Mouse (Mus musculus): ENCODE results near the gene Foxn3. TPM values are rescaled to one million over a fixed set of nuclear protein-coding genes. Genes with fewer than 3 reads are reported as not detected.

Gene Foxn3
- polyA plus RNA-seq, 1 experiment: 61.0 TPM

- H3K27me3 ChIP-seq (ENCODE audit: control insufficient read depth, insufficient read depth, low read length, poor library complexity, severe bottlenecking): no peaks in the 10 kb centered on the region
- peaks cover 4% of the 10 kb centered on the region for H3K4me1 ChIP-seq (ENCODE audit: control insufficient read depth, insufficient read depth, low read length)
- H3K36me3 ChIP-seq (ENCODE audit: control insufficient read depth, insufficient read depth, low read length, poor library complexity, severe bottlenecking): no peaks in the 10 kb centered on the region
- H3K4me3 ChIP-seq (ENCODE audit: low read depth, low read length): no peak overlapping the region
- TF ChIP-seq POLR2A (IDR thresholded peaks at IDR 0.05; ENCODE audit: insufficient read depth, low read length): no peak
- TF ChIP-seq CTCF (IDR thresholded peaks at IDR 0.05; ENCODE audit: low read depth, low read length): no peak
- no peak for TF ChIP-seq EP300 (IDR thresholded peaks at IDR 0.05; ENCODE audit: insufficient read depth, low read depth, low read length)
- H3K9ac ChIP-seq (ENCODE audit: low read depth, poor library complexity, severe bottlenecking): no peak overlapping the region
- no peaks in the 10 kb centered on the region for H3K9me3 ChIP-seq (replicated peaks; ENCODE audit: control insufficient read depth, insufficient read depth, low read length, poor library complexity, severe bottlenecking)
- no peak overlapping the region for H3K27ac ChIP-seq (ENCODE audit: insufficient read depth, low read length)
Observed at GRCm38 (mm10) chr12:99415538-99415937, 147.8 kb downstream of the Foxn3 start.

- peak overlapping the region; percentile 99 for H3K27ac ChIP-seq (ENCODE audit: insufficient read depth, low read length)
- H3K9ac ChIP-seq (ENCODE audit: low read depth, poor library complexity, severe bottlenecking): peak overlapping the region; percentile 35
- H3K36me3 ChIP-seq (ENCODE audit: control insufficient read depth, insufficient read depth, low read length, poor library complexity, severe bottlenecking): no peaks in the 10 kb centered on the region
- H3K4me3 ChIP-seq (ENCODE audit: low read depth, low read length): peak overlapping the region; percentile 74
- no peaks in the 10 kb centered on the region for H3K9me3 ChIP-seq (replicated peaks; ENCODE audit: control insufficient read depth, insufficient read depth, low read length, poor library complexity, severe bottlenecking)
- H3K4me1 ChIP-seq (ENCODE audit: control insufficient read depth, insufficient read depth, low read length): peaks cover 7% of the 10 kb centered on the region
- H3K27me3 ChIP-seq (ENCODE audit: control insufficient read depth, insufficient read depth, low read length, poor library complexity, severe bottlenecking): no peaks in the 10 kb centered on the region
- TF ChIP-seq EP300 (IDR thresholded peaks at IDR 0.05; ENCODE audit: insufficient read depth, low read depth, low read length) (peak; percentile 73; the same call in 1 of the 2 replicates), CTCF (IDR thresholded peaks at IDR 0.05; ENCODE audit: low read depth, low read length) (no peak)
Observed at GRCm38 (mm10) chr12:99412496-99412895, 150.9 kb downstream of the Foxn3 start.

DNA sequence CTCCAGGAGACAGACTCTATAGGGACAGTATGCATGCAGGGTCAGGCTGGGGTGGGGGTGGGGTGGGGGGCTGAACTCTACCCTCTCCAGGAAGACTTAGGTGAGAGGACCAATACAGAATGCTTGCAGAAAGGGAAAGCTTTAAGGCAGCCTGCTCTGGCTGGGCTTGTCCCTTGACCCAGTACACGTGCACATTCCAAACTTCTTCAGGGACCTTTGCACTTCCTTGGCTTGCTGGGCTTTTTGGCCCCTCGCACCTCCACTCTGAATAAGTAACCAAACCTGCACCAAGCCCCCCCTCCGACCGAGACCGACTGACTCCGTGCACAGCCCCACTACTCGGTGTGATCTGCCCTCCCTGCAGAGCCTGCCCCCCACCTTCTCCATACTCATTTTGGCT lies 151.3 kb downstream of the Foxn3 start:
- H3K36me3 ChIP-seq (ENCODE audit: control insufficient read depth, insufficient read depth, low read length, poor library complexity, severe bottlenecking): no peaks in the 10 kb centered on the region
- H3K9ac ChIP-seq (ENCODE audit: low read depth, poor library complexity, severe bottlenecking): peak overlapping the region; percentile 35
- peak overlapping the region; percentile 99 for H3K27ac ChIP-seq (ENCODE audit: insufficient read depth, low read length)
- no peaks in the 10 kb centered on the region for H3K9me3 ChIP-seq (replicated peaks; ENCODE audit: control insufficient read depth, insufficient read depth, low read length, poor library complexity, severe bottlenecking)
- no peak; the same call in 1 of the 2 replicates for TF ChIP-seq EP300 (IDR thresholded peaks at IDR 0.05; ENCODE audit: insufficient read depth, low read depth, low read length)
- TF ChIP-seq POLR2A (IDR thresholded peaks at IDR 0.05; ENCODE audit: insufficient read depth, low read length): no peak
- no peak for TF ChIP-seq CTCF (IDR thresholded peaks at IDR 0.05; ENCODE audit: low read depth, low read length)
- peaks cover 7% of the 10 kb centered on the region for H3K4me1 ChIP-seq (ENCODE audit: control insufficient read depth, insufficient read depth, low read length)
- no peaks in the 10 kb centered on the region for H3K27me3 ChIP-seq (ENCODE audit: control insufficient read depth, insufficient read depth, low read length, poor library complexity, severe bottlenecking)
- H3K4me3 ChIP-seq (ENCODE audit: low read depth, low read length): peak overlapping the region; percentile 74

- TF ChIP-seq POLR2A (IDR thresholded peaks at IDR 0.05; ENCODE audit: insufficient read depth, low read length) (no peak), EP300 (IDR thresholded peaks at IDR 0.05; ENCODE audit: insufficient read depth, low read depth, low read length) (no peak), CTCF (IDR thresholded peaks at IDR 0.05; ENCODE audit: low read depth, low read length) (no peak)
- no peak overlapping the region for H3K4me3 ChIP-seq (ENCODE audit: low read depth, low read length)
- peaks cover 7% of the 10 kb centered on the region for H3K4me1 ChIP-seq (ENCODE audit: control insufficient read depth, insufficient read depth, low read length)
- peaks cover under 1% of the 10 kb centered on the region for H3K9me3 ChIP-seq (replicated peaks; ENCODE audit: control insufficient read depth, insufficient read depth, low read length, poor library complexity, severe bottlenecking)
- H3K9ac ChIP-seq (ENCODE audit: low read depth, poor library complexity, severe bottlenecking): no peak overlapping the region
- no peak overlapping the region for H3K27ac ChIP-seq (ENCODE audit: insufficient read depth, low read length)
- no peaks in the 10 kb centered on the region for H3K27me3 ChIP-seq (ENCODE audit: control insufficient read depth, insufficient read depth, low read length, poor library complexity, severe bottlenecking)
- no peaks in the 10 kb centered on the region for H3K36me3 ChIP-seq (ENCODE audit: control insufficient read depth, insufficient read depth, low read length, poor library complexity, severe bottlenecking)
Observed at GRCm38 (mm10) chr12:99408651-99409050, 154.7 kb downstream of the Foxn3 start.

GRCm38 (mm10) chr12:99408089-99408488 lies 155.3 kb downstream of the Foxn3 start:
- Histone ChIP-seq H3K9me3 (replicated peaks; ENCODE audit: control insufficient read depth, insufficient read depth, low read length, poor library complexity, severe bottlenecking) (peaks cover 6% of the 10 kb centered on the region), H3K27me3 (ENCODE audit: control insufficient read depth, insufficient read depth, low read length, poor library complexity, severe bottlenecking) (no peaks in the 10 kb centered on the region), H3K36me3 (ENCODE audit: control insufficient read depth, insufficient read depth, low read length, poor library complexity, severe bottlenecking) (no peaks in the 10 kb centered on the region), H3K4me3 (ENCODE audit: low read depth, low read length) (no peak overlapping the region), H3K9ac (ENCODE audit: low read depth, poor library complexity, severe bottlenecking) (no peak overlapping the region), H3K27ac (ENCODE audit: insufficient read depth, low read length) (no peak overlapping the region), H3K4me1 (ENCODE audit: control insufficient read depth, insufficient read depth, low read length) (peaks cover 7% of the 10 kb centered on the region)
- no peak for TF ChIP-seq POLR2A (IDR thresholded peaks at IDR 0.05; ENCODE audit: insufficient read depth, low read length)
- TF ChIP-seq CTCF (IDR thresholded peaks at IDR 0.05; ENCODE audit: low read depth, low read length): no peak
- no peak for TF ChIP-seq EP300 (IDR thresholded peaks at IDR 0.05; ENCODE audit: insufficient read depth, low read depth, low read length)

DNA sequence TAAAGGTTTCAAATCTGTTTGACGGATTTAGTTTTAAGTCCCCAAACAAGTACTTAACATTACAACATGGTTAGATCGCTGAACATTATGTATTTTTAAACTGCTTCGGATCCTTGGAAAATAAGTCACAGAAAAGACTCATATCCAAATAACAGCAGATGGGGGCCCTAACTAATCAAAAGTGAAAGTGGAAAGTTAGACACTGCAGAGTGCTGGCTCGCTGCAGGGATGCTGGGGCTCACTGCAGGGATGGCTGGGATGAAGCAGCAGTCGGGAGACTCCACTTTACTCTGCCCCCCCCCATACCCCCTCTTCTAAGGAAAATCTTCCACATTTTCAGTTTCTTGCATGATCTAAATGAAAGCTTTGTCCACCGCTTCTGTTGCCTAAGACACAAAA lies 156.1 kb downstream of the Foxn3 start:
- Histone ChIP-seq H3K27me3 (ENCODE audit: control insufficient read depth, insufficient read depth, low read length, poor library complexity, severe bottlenecking) (no peaks in the 10 kb centered on the region), H3K9me3 (replicated peaks; ENCODE audit: control insufficient read depth, insufficient read depth, low read length, poor library complexity, severe bottlenecking) (peaks cover 14% of the 10 kb centered on the region), H3K36me3 (ENCODE audit: control insufficient read depth, insufficient read depth, low read length, poor library complexity, severe bottlenecking) (no peaks in the 10 kb centered on the region), H3K9ac (ENCODE audit: low read depth, poor library complexity, severe bottlenecking) (no peak overlapping the region), H3K27ac (ENCODE audit: insufficient read depth, low read length) (no peak overlapping the region), H3K4me1 (ENCODE audit: control insufficient read depth, insufficient read depth, low read length) (peaks cover 5% of the 10 kb centered on the region), H3K4me3 (ENCODE audit: low read depth, low read length) (no peak overlapping the region)
- TF ChIP-seq CTCF (IDR thresholded peaks at IDR 0.05; ENCODE audit: low read depth, low read length) (no peak), EP300 (IDR thresholded peaks at IDR 0.05; ENCODE audit: insufficient read depth, low read depth, low read length) (no peak), POLR2A (IDR thresholded peaks at IDR 0.05; ENCODE audit: insufficient read depth, low read length) (no peak)

All from ES-Bruce4 (cell line).